Mouse (Mus musculus): ENCODE measurements at regions not wholly inside any gene's neighbourhood (a gene's known extent, or its start where the extent isn't known, plus 50 kb on each side); places are given as distances from the start of the nearest gene placed in this dataset.

DNA sequence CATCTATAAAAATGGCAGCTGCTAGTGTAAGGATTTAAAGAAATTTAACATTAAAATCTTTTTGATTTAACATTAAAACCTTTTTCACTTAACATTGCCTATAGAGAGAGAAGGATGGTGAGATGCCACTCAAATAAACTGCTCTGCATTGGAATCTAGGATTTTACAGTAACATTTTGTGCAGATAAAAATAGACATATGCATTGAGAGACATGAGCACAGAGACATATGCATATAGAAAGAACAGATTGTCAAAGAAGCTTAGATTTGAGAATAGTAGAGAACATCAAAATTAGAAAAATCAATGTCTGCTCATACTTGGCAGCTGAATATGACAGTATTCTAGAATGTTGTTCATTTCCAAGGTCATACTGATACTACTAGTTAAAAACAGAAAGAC, 220.2 kb downstream of the Arap2 start:
- DNase-seq, result no peak
- intact Hi-C loops (cut with DNase I), result no loop called here
- Histone ChIP-seq H3K4me3 (no peak overlapping the region), H3K27ac (no peak overlapping the region)
- TF ChIP-seq CTCF (IDR thresholded peaks at IDR 0.05), result no peak

GRCm38 (mm10) chr5:62539304-62539703, 226.7 kb downstream of the Arap2 start:
- intact Hi-C loops (cut with DNase I), result no loop called here
- no peak for TF ChIP-seq CTCF (IDR thresholded peaks at IDR 0.05)
- Histone ChIP-seq H3K4me3 (no peak overlapping the region), H3K27ac (no peak overlapping the region)
- no peak for DNase-seq

DNA sequence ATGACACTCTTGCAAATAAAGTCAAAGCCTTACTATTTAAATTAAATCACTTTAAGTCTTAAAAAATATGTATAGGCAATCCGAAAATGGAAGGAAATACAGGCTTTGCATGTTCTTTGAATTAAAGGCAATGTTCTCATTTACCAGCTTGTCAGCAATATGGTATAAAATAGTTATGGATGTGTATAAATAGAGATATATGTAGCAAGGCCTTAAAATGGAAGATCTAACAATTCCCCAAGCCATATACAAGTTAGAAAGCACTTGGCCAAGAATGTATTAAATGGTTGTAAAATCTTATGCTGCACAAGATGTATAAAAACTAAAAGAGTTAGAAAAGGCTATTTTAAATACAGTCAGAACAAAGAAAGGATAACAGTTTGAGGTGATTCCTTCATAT, 254.1 kb downstream of the Arap2 start:
- no peak for DNase-seq
- Histone ChIP-seq H3K4me3 (no peak overlapping the region), H3K27ac (no peak overlapping the region)
- intact Hi-C loops (cut with DNase I), result no loop called here
- no peak for TF ChIP-seq CTCF (IDR thresholded peaks at IDR 0.05)

- DNase-seq, result no peak
- no peak for TF ChIP-seq CTCF (IDR thresholded peaks at IDR 0.05)
- H3K4me3 ChIP-seq, result no peak overlapping the region
- no peak overlapping the region for H3K27ac ChIP-seq
- intact Hi-C loops (cut with DNase I), result no loop called here
Observed at GRCm38 (mm10) chr5:62483521-62483920, 282.4 kb downstream of the Arap2 start.

DNA sequence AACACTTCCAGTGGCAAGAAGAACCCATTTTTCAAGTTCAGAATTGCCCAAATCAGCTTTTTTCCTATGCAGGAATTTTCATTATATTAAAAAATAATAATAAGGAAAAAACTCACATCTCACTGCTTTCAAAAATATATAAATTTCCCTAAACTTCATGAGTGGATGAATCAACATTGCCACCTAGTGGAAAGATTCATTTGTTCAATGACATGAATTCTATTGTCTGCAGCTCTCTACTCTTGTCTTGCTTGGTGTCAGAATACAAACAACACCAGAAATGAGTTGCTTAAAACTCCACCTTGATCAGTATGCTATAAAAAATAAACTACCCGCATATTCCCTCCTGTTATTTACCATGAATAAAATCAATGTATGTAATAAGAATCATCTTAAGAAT, 285.0 kb downstream of the Arap2 start:
- DNase-seq, result no peak
- Histone ChIP-seq H3K27ac (no peak overlapping the region), H3K4me3 (no peak overlapping the region)
- TF ChIP-seq CTCF (IDR thresholded peaks at IDR 0.05), result peak; percentile 8; the same call in 1 of the 2 replicates
- intact Hi-C loops (cut with DNase I), result no loop called here

DNA sequence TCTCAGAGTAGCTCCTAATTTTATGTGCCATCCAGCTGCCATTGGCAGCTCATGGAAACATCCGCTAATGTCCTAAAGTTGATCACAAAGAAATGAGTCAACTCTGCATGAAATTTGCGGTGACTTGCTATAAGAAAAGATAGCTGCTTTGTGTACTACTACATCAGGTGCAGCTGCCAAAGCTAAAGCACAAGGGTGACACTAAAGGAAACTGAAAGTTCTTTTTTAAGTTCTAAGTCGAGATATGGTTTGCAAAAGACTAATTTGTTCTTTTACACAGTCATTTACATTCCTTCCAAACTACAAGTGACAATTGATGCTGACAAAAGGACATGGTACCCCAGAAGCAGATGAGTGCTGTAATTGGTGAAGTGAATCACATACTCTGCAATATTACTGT, 292.5 kb downstream of the Arap2 start:
- Histone ChIP-seq H3K4me3 (no peak overlapping the region), H3K27ac (no peak overlapping the region)
- DNase-seq, result no peak
- no peak for TF ChIP-seq CTCF (IDR thresholded peaks at IDR 0.05)
- intact Hi-C loops (cut with DNase I), result no loop called here

- Histone ChIP-seq H3K27ac (no peak overlapping the region), H3K4me3 (no peak overlapping the region)
- no peak for DNase-seq
- intact Hi-C loops (cut with DNase I), result no loop called here
- no peak for TF ChIP-seq CTCF (IDR thresholded peaks at IDR 0.05)
Observed at GRCm38 (mm10) chr5:62466802-62467201, 299.2 kb downstream of the Arap2 start.

- H3K27ac ChIP-seq, result no peak overlapping the region
- DNase-seq, result no peak
- TF ChIP-seq CTCF (IDR thresholded peaks at IDR 0.05), result no peak
- intact Hi-C loops (cut with DNase I), result no loop called here
- H3K4me3 ChIP-seq, result no peak overlapping the region
Observed at GRCm38 (mm10) chr5:62462574-62462973, 303.4 kb downstream of the Arap2 start.

Data from gastrocnemius, adult 2 months (tissue).